Mouse (Mus musculus) testis, adult 2 months (tissue): ENCODE measurements around the gene Dhh.

Experiments used
- CTCF ChIP-seq: fragments of 200-500 bp; IDR thresholded peaks from 2 replicates; pipeline ENCODE4 v1.5.1; 2012; ENCODE audit warnings: low read depth, mild to moderate bottlenecking, inconsistent platforms, low read length, moderate library complexity; ENCODE audit not compliant: control insufficient read depth, insufficient read depth, insufficient replicate concordance
- POLR2A ChIP-seq: fragments of 200-500 bp; IDR thresholded peaks from 2 replicates; pipeline ENCODE4 v1.6.1; 2012; ENCODE audit warnings: low read depth, mild to moderate bottlenecking, inconsistent platforms, low read length, moderate library complexity; ENCODE audit not compliant: control insufficient read depth

- TF ChIP-seq CTCF = no peak
- TF ChIP-seq POLR2A = no peak
Observed at GRCm38 (mm10) chr15:98901530-98901929, 3.2 kb upstream of the Dhh start.
